In the genomic region with DNA sequence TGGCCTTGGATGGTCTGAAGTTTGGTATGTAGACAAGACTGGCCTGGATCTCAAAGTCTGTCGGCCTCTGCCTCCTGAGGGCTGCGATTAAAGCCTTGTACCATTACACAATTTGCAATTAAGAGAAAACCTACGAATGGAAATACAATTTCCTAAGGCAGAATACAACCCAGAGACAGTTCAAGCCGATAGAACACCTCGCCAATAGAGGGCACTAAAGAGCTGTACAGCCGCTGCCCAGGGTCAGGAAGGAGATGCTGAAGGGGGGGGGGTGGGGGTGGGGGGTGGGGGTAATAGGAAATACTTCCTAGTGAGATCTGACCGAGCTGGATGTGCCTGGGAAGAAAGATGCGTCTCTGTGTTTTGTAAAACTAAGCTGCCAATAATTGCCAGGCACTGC, we compare ENCODE assay signal across 8 mouse cellular contexts. TPM values are rescaled to one million over a fixed set of nuclear protein-coding genes. Genes with fewer than 3 reads are reported as not detected.
DNase-seq lines count a peak whose midpoint lies in the region; ATAC-seq and TF ChIP-seq lines count a peak whose summit lies in the region.

No protein-coding gene starts in this region.

- peaks cover 52% of the 10 kb centered on the region for H3K36me3 ChIP-seq in kidney, embryonic 15.5 days
- peaks cover 46% of the 10 kb centered on the region for H3K36me3 ChIP-seq in midbrain, postnatal 0 days (ENCODE audit: insufficient read depth, low read length)

- no peak overlapping the region for H3K4me3 ChIP-seq in kidney, embryonic 15.5 days (replicated peaks)
- H3K4me3 ChIP-seq in midbrain, postnatal 0 days (ENCODE audit: low read depth, low read length): no peak overlapping the region

- no peak overlapping the region for H3K4me2 ChIP-seq in kidney, embryonic 15.5 days
- H3K4me2 ChIP-seq in midbrain, postnatal 0 days (ENCODE audit: low read depth, low read length, poor library complexity, severe bottlenecking): no peak overlapping the region

- no peak overlapping the region for H3K9ac ChIP-seq in kidney, embryonic 15.5 days
- H3K9ac ChIP-seq in midbrain, postnatal 0 days (replicated peaks; ENCODE audit: low read length, poor library complexity, severe bottlenecking): no peak overlapping the region

- 23% methylated on average over 8 of the region's 8 CpGs for WGBS in kidney, embryonic 15.5 days
- WGBS in midbrain, postnatal 0 days: 35% methylated on average over 7 of the region's 8 CpGs

- no peak overlapping the region for H3K27ac ChIP-seq in kidney, embryonic 15.5 days
- H3K27ac ChIP-seq in midbrain, postnatal 0 days (ENCODE audit: low read depth, low read length): no peak overlapping the region

- no peaks in the 10 kb centered on the region for H3K9me3 ChIP-seq in kidney, embryonic 15.5 days (replicated peaks)
- no peaks in the 10 kb centered on the region for H3K9me3 ChIP-seq in midbrain, postnatal 0 days (ENCODE audit: low read length)

- TF ChIP-seq CTCF in midbrain, postnatal 0 days (IDR thresholded peaks at IDR 0.05): peak; percentile 70

- peak; percentile 31 for DNase-seq in kidney, adult 11 months
- DNase-seq in ES-CJ7 (ENCODE audit: low read depth, low spot score): peak; percentile 55
- peak; percentile 76 to 77 for DNase-seq in cerebellum, adult 18-20 months
- peak; percentile 48 for DNase-seq in gastrocnemius, postnatal 25 days
- DNase-seq in layer of hippocampus, adult 9-11 months: peak; percentile 51
- DNase-seq in midbrain, postnatal 0 days (ENCODE audit: low spot score): peak; percentile 67
- peak; percentile 76 for DNase-seq in thymus, postnatal 0 days (ENCODE audit: low spot score)

- no peaks in the 10 kb centered on the region for H3K27me3 ChIP-seq in kidney, embryonic 15.5 days
- no peaks in the 10 kb centered on the region for H3K27me3 ChIP-seq in midbrain, postnatal 0 days (ENCODE audit: insufficient read depth, low read length)

- ATAC-seq in kidney, embryonic 15.5 days (replicated peaks; ENCODE audit: low FRiP score): no peak
- ATAC-seq in midbrain, postnatal 0 days (ENCODE audit: low FRiP score): no peak

- no peaks in the 10 kb centered on the region for H3K4me1 ChIP-seq in kidney, embryonic 15.5 days
- no peaks in the 10 kb centered on the region for H3K4me1 ChIP-seq in midbrain, postnatal 0 days (ENCODE audit: insufficient read depth, low read length)

RNA-seq across cellular contexts. Expression of a gene that starts 53.8 kb away (rescaled TPM):
- 28.9 and 29.7 TPM in 2 replicates for polyA plus RNA-seq in kidney, embryonic 15.5 days (2015; fragmentation: Nextera tagmentation; extraction: Ambion mirVana)
- 10 to 100 TPM; 22.2 to 28.3 TPM for total RNA-seq in gastrocnemius, postnatal 25 days (2021)
- 56.2 and 58.1 TPM in 2 replicates for total RNA-seq in midbrain, postnatal 0 days (2014; rRNA removed)
- 39.4 and 42.0 TPM in 2 replicates for polyA plus RNA-seq in midbrain, postnatal 0 days (2015; fragmentation: Nextera tagmentation; extraction: Ambion mirVana)
- polyA plus RNA-seq in thymus, postnatal 0 days (2015; fragmentation: Nextera tagmentation; extraction: Ambion mirVana): 20.7 and 23.0 TPM in 2 replicates

RNA-seq across cellular contexts. Expression of a gene that starts 57.8 kb away (rescaled TPM):
- 34.0 and 34.1 TPM in 2 replicates for polyA plus RNA-seq in kidney, embryonic 15.5 days (2015; fragmentation: Nextera tagmentation; extraction: Ambion mirVana)
- total RNA-seq in gastrocnemius, postnatal 25 days (2021): 100 to 1,000 TPM; 208 to 217 TPM
- 73.1 and 80.0 TPM in 2 replicates for total RNA-seq in midbrain, postnatal 0 days (2014; rRNA removed)
- polyA plus RNA-seq in midbrain, postnatal 0 days (2015; fragmentation: Nextera tagmentation; extraction: Ambion mirVana): 64.2 and 77.5 TPM in 2 replicates
- polyA plus RNA-seq in thymus, postnatal 0 days (2015; fragmentation: Nextera tagmentation; extraction: Ambion mirVana): 30.6 and 33.7 TPM in 2 replicates
